Mouse (Mus musculus) lung, postnatal 0 days (tissue): ENCODE results near the gene Atxn7l1.

Source experiments
- CTCF ChIP-seq: IDR thresholded peaks from 2 replicates; pipeline ENCODE4 v1.5.1; 2016; ENCODE audit warnings: antibody characterized with exemption, mild to moderate bottlenecking
- EP300 ChIP-seq: IDR thresholded peaks from 2 replicates; pipeline ENCODE4 v1.6.1; 2016; ENCODE audit warnings: antibody characterized with exemption, mild to moderate bottlenecking, control low read depth

DNA sequence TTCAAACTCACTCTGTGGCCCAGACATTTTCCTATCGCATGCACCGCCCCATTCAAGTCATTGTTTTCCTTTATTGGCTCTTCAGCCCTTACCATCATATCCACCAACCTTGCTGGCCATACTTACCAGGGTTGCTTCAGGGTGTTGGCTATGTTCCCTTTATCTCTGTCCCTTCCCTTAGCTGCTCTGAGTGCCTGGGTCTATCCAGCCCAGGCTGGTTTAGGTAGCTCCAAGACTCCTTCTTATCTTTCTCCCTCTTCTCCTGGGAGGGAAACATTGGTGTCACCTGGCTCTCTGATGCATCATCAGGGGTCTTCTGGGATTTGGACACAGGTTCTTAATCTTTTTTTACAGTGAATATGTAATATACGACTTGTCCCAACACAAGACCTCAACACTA lies 36.6 kb downstream of the Atxn7l1 start:
- TF ChIP-seq CTCF, result no peak
- TF ChIP-seq EP300, result no peak
